Mouse (Mus musculus) heart, embryonic 14.5 days (tissue): Measurements from ENCODE around the gene Csf2rb. TPM values are rescaled to one million over a fixed set of nuclear protein-coding genes. Genes with fewer than 3 reads are reported as not detected.

Experiments
- ATAC-seq: fragments of 200-750 bp; cut with Nextera tagmentation; 2 replicates; pipeline ENCODE4 v1.8.0; 2017; ENCODE audit warnings: low read depth, moderate TSS enrichment; ENCODE audit not compliant: insufficient number of reproducible peaks, insufficient read depth, low FRiP score
- H3K27ac ChIP-seq, 2 experiments: fragments of 200-500 bp in 1 of 2; fragments of 300-500 bp in 1 of 2; sonication (generic) in 1 of 2; replicated peaks in 1 of 2; 2 replicates each; pipeline ENCODE4 v1.5.1; 2012 to 2014; ENCODE audit warnings: low read depth in 2 of 2, low read length in 2 of 2, control low read depth in 1 of 2, mild to moderate bottlenecking in 1 of 2, mixed read lengths in 1 of 2; ENCODE audit not compliant: control insufficient read depth in 1 of 2, insufficient read depth in 1 of 2
- H3K27me3 ChIP-seq: fragments of 300-500 bp; sonication (generic); 2 replicates; pipeline ENCODE4 v1.6.1; 2014; ENCODE audit warnings: mild to moderate bottlenecking, low read length, control low read depth; ENCODE audit not compliant: control insufficient read depth, insufficient read depth
- H3K36me3 ChIP-seq: fragments of 300-500 bp; sonication (generic); 2 replicates; pipeline ENCODE4 v1.6.1; 2014; ENCODE audit warnings: mild to moderate bottlenecking, control low read depth, low read length, mixed read lengths; ENCODE audit not compliant: control insufficient read depth, insufficient read depth
- H3K4me1 ChIP-seq, 2 experiments: fragments of 200-500 bp in 1 of 2; fragments of 300-500 bp in 1 of 2; sonication (generic) in 1 of 2; 2 replicates each; pipeline ENCODE4 v1.6.1; 2012 to 2014; ENCODE audit warnings: low read length in 2 of 2, control low read depth in 1 of 2, mixed read lengths in 1 of 2; ENCODE audit not compliant: control insufficient read depth in 2 of 2, insufficient read depth in 2 of 2
- H3K4me2 ChIP-seq: fragments of 300-500 bp; sonication (generic); 2 replicates; pipeline ENCODE4 v1.6.1; 2014; ENCODE audit warnings: mild to moderate bottlenecking, low read length
- H3K4me3 ChIP-seq, 2 experiments: fragments of 200-500 bp in 1 of 2; fragments of 300-500 bp in 1 of 2; sonication (generic) in 1 of 2; 2 replicates each; pipeline ENCODE4 v1.5.1; 2012 to 2014; ENCODE audit warnings: low read length in 2 of 2, mild to moderate bottlenecking in 2 of 2, control low read depth in 1 of 2, low read depth in 1 of 2, moderate library complexity in 1 of 2; ENCODE audit not compliant: control insufficient read depth in 1 of 2, insufficient read depth in 1 of 2
- H3K9ac ChIP-seq: fragments of 300-500 bp; sonication (generic); 2 replicates; pipeline ENCODE4 v1.6.1; 2014; ENCODE audit warnings: mild to moderate bottlenecking, low read length
- H3K9me3 ChIP-seq: fragments of 300-500 bp; sonication (generic); 2 replicates; pipeline ENCODE4 v1.6.1; 2016; ENCODE audit warnings: low read length, control low read depth; ENCODE audit not compliant: control insufficient read depth
- WGBS: fragments of 180-500 bp; shearing (Covaris S2); extraction: QIAGEN DNeasy Blood & Tissue Kit; methylation state at CpG from one replicate; pipeline ENCODE4 v1.1.7; 2014; 5-methylcytosine and 5-hydroxymethylcytosine counted together
- polyA plus RNA-seq: library from polyadenylated mRNA; unstranded; fragments of >200 nt; fragmentation: Nextera tagmentation; extraction: Ambion mirVana; gene quantifications from 2 replicates; pipeline ENCODE4 v1.2.1, GENCODE M21; 2014

The Csf2rb gene
- polyA plus RNA-seq, 1 experiment from 2014 or later, result 0.99 TPM

GRCm38 (mm10) chr15:78367811-78368210, 42.3 kb downstream of the Csf2rb start:
- ATAC-seq, result no peak
- H3K27me3 ChIP-seq, result peaks cover 27% of the 10 kb centered on the region
- no peak overlapping the region for H3K4me3 ChIP-seq
- no peak overlapping the region for H3K27ac ChIP-seq
- H3K9ac ChIP-seq, result no peak overlapping the region
- no peaks in the 10 kb centered on the region for H3K4me1 ChIP-seq
- H3K4me2 ChIP-seq, result no peak overlapping the region
- H3K36me3 ChIP-seq, result no peaks in the 10 kb centered on the region
- no peaks in the 10 kb centered on the region for H3K9me3 ChIP-seq
- WGBS, result 63% methylated on average over 3 of the region's 3 CpGs

- no peaks in the 10 kb centered on the region for H3K36me3 ChIP-seq
- no peaks in the 10 kb centered on the region for H3K4me1 ChIP-seq
- H3K27ac ChIP-seq, result no peak overlapping the region
- 6% methylated on average over 8 of the region's 8 CpGs for WGBS
- no peaks in the 10 kb centered on the region for H3K9me3 ChIP-seq
- peaks cover 27% of the 10 kb centered on the region for H3K27me3 ChIP-seq
- no peak overlapping the region for H3K4me2 ChIP-seq
- no peak overlapping the region for H3K4me3 ChIP-seq
- H3K9ac ChIP-seq, result no peak overlapping the region; the same call in 1 of the 2 replicates
- ATAC-seq, result no peak
Observed at GRCm38 (mm10) chr15:78368926-78369346, 43.4 kb downstream of the Csf2rb start.

GRCm38 (mm10) chr15:78369641-78370040, 44.1 kb downstream of the Csf2rb start:
- peaks cover 27% of the 10 kb centered on the region for H3K27me3 ChIP-seq
- H3K9ac ChIP-seq, result no peak overlapping the region
- no peak overlapping the region for H3K4me3 ChIP-seq
- no peaks in the 10 kb centered on the region for H3K9me3 ChIP-seq
- ATAC-seq, result no peak
- no peak overlapping the region for H3K4me2 ChIP-seq
- no peaks in the 10 kb centered on the region for H3K36me3 ChIP-seq
- H3K4me1 ChIP-seq, result no peaks in the 10 kb centered on the region
- no peak overlapping the region for H3K27ac ChIP-seq
- WGBS, result 53% methylated on average over 1 of the region's 1 CpGs

- Histone ChIP-seq H3K4me2 (no peak overlapping the region), H3K9ac (no peak overlapping the region)
- 66% methylated on average over 3 of the region's 3 CpGs for WGBS
Observed at GRCm38 (mm10) chr15:78372796-78373195, 47.2 kb downstream of the Csf2rb start.

GRCm38 (mm10) chr15:78374204-78374603, 48.7 kb downstream of the Csf2rb start:
- H3K4me1 ChIP-seq, result no peaks in the 10 kb centered on the region
- H3K9ac ChIP-seq, result no peak overlapping the region
- WGBS, result 54% methylated on average over 3 of the region's 3 CpGs
- no peak for ATAC-seq
- H3K36me3 ChIP-seq, result no peaks in the 10 kb centered on the region
- no peak overlapping the region for H3K27ac ChIP-seq
- H3K9me3 ChIP-seq, result no peaks in the 10 kb centered on the region
- no peak overlapping the region for H3K4me3 ChIP-seq
- peaks cover 4% of the 10 kb centered on the region; the same call in 1 of the 2 replicates for H3K27me3 ChIP-seq
- H3K4me2 ChIP-seq, result no peak overlapping the region

More at GRCm38 (mm10) chr15:78372796-78373195, 47.2 kb downstream of the Csf2rb start:
- peaks cover 18% of the 10 kb centered on the region for H3K27me3 ChIP-seq
- H3K27ac ChIP-seq, result no peak overlapping the region
- H3K36me3 ChIP-seq, result no peaks in the 10 kb centered on the region
- H3K9me3 ChIP-seq, result no peaks in the 10 kb centered on the region
- no peak overlapping the region for H3K4me3 ChIP-seq
- no peak for ATAC-seq
- no peaks in the 10 kb centered on the region for H3K4me1 ChIP-seq

GRCm38 (mm10) chr15:78377859-78378258, 52.3 kb downstream of the Csf2rb start:
- no peaks in the 10 kb centered on the region for H3K4me1 ChIP-seq
- no peak overlapping the region for H3K4me2 ChIP-seq
- H3K36me3 ChIP-seq, result no peaks in the 10 kb centered on the region
- no peak overlapping the region for H3K9ac ChIP-seq
- H3K27ac ChIP-seq, result no peak overlapping the region
- H3K9me3 ChIP-seq, result no peaks in the 10 kb centered on the region
- 83% methylated on average over 10 of the region's 10 CpGs for WGBS
- no peaks in the 10 kb centered on the region for H3K27me3 ChIP-seq
- no peak for ATAC-seq
- no peak overlapping the region for H3K4me3 ChIP-seq

GRCm38 (mm10) chr15:78378556-78378955, 53.0 kb downstream of the Csf2rb start:
- Histone ChIP-seq H3K27me3 (no peaks in the 10 kb centered on the region), H3K9me3 (no peaks in the 10 kb centered on the region), H3K4me2 (no peak overlapping the region), H3K27ac (no peak overlapping the region), H3K4me1 (no peaks in the 10 kb centered on the region), H3K4me3 (no peak overlapping the region), H3K9ac (no peak overlapping the region), H3K36me3 (no peaks in the 10 kb centered on the region)
- no peak for ATAC-seq
- WGBS, result 68% methylated on average over 10 of the region's 10 CpGs

- no peak overlapping the region for H3K27ac ChIP-seq
- no peak overlapping the region for H3K4me2 ChIP-seq
- 69% methylated on average over 2 of the region's 2 CpGs for WGBS
- no peak overlapping the region for H3K9ac ChIP-seq
- H3K27me3 ChIP-seq, result no peaks in the 10 kb centered on the region
- H3K4me3 ChIP-seq, result no peak overlapping the region
- H3K9me3 ChIP-seq, result no peaks in the 10 kb centered on the region
- ATAC-seq, result no peak
- no peaks in the 10 kb centered on the region for H3K36me3 ChIP-seq
- H3K4me1 ChIP-seq, result peaks cover 6 to 11% of the 10 kb centered on the region in 2 experiments; a peak in 2 of 4 replicates
Observed at GRCm38 (mm10) chr15:78380208-78380607, 54.7 kb downstream of the Csf2rb start.
